Mouse (Mus musculus) kidney, adult 2 months (tissue): ENCODE results near the gene Clpb. TPM values are rescaled to one million over a fixed set of nuclear protein-coding genes. Genes with fewer than 3 reads are reported as not detected.

ENCODE experiments used
- DNase-seq: peaks from one replicate; pipeline ENCODE4 v3.0.0; 2021
- H3K27ac ChIP-seq: fragments of 200-500 bp; 2 replicates; pipeline ENCODE4 v1.5.1; 2012; ENCODE audit warnings: low read depth, low read length, control low read depth, inconsistent platforms; ENCODE audit not compliant: insufficient read depth
- H3K27me3 ChIP-seq: fragments of 200-500 bp; replicated peaks from 2 replicates; pipeline ENCODE4 v1.6.1; 2012; ENCODE audit warnings: mild to moderate bottlenecking, moderate library complexity, low read length, inconsistent platforms; ENCODE audit not compliant: control insufficient read depth, insufficient read depth
- H3K36me3 ChIP-seq: fragments of 200-500 bp; 2 replicates; pipeline ENCODE4 v1.6.1; 2012; ENCODE audit warnings: mild to moderate bottlenecking, moderate library complexity, low read length, inconsistent platforms; ENCODE audit not compliant: control insufficient read depth, insufficient read depth
- H3K4me1 ChIP-seq: fragments of 200-500 bp; 2 replicates; pipeline ENCODE4 v1.6.1; 2011; ENCODE audit warnings: low read length; ENCODE audit not compliant: control insufficient read depth, insufficient read depth
- H3K4me3 ChIP-seq: fragments of 200-500 bp; 2 replicates; pipeline ENCODE4 v1.5.1; 2011; ENCODE audit warnings: mild to moderate bottlenecking, low read depth, low read length, control low read depth; ENCODE audit not compliant: insufficient read depth
- CTCF ChIP-seq: fragments of 200-500 bp; conservative IDR thresholded peaks from 2 replicates; pipeline ENCODE4 v1.5.1; 2011; ENCODE audit warnings: low read depth, mild to moderate bottlenecking, control low read depth, low read length, moderate library complexity, mixed read lengths; ENCODE audit not compliant: insufficient read depth, insufficient read length
- POLR2A ChIP-seq: fragments of 200-500 bp; IDR thresholded peaks from one replicate; pipeline ENCODE4 v1.6.1; 2011; ENCODE audit warnings: low read depth, low read length, control low read depth
- WGBS: fragments of 180-500 bp; shearing (Covaris S2); methylation state at CpG from one replicate; pipeline ENCODE4 v1.1.7; 2018; 5-methylcytosine and 5-hydroxymethylcytosine counted together
- polyA plus RNA-seq: library from polyadenylated mRNA; depleted of rRNA; stranded (reverse); fragments of >200 nt; gene quantifications from 2 replicates; pipeline ENCODE4 v1.2.3, GENCODE M21; 2012

The Clpb gene
- polyA plus RNA-seq, 1 experiment = 84.9 TPM

- 64% methylated on average over 6 of the region's 6 CpGs for WGBS
- DNase-seq = no peak
- H3K36me3 ChIP-seq = no peaks in the 10 kb centered on the region
- no peak overlapping the region for H3K4me3 ChIP-seq
- TF ChIP-seq CTCF = no peak
- TF ChIP-seq POLR2A = no peak
- no peak overlapping the region for H3K27ac ChIP-seq
- H3K4me1 ChIP-seq = no peaks in the 10 kb centered on the region; the same call in 1 of the 2 replicates
- no peaks in the 10 kb centered on the region for H3K27me3 ChIP-seq
Measured at GRCm38 (mm10) chr7:101676033-101676761, 12.8 kb downstream of the Clpb start.

- Histone ChIP-seq H3K27me3 (no peaks in the 10 kb centered on the region), H3K36me3 (no peaks in the 10 kb centered on the region), H3K4me1 (no peaks in the 10 kb centered on the region; the same call in 1 of the 2 replicates), H3K4me3 (no peak overlapping the region), H3K27ac (no peak overlapping the region)
- WGBS = 73% methylated on average over 3 of the region's 3 CpGs
- TF ChIP-seq CTCF (no peak), POLR2A (no peak)
- DNase-seq = no peak
Measured at GRCm38 (mm10) chr7:101676762-101677308, 13.4 kb downstream of the Clpb start.

GRCm38 (mm10) chr7:101679591-101679990 is 16.2 kb downstream of the Clpb start:
- no peak overlapping the region for H3K27ac ChIP-seq
- 20% methylated on average over 7 of the region's 7 CpGs for WGBS
- peak; percentile 80 for DNase-seq
- H3K4me1 ChIP-seq = no peaks in the 10 kb centered on the region; the same call in 1 of the 2 replicates
- no peak for TF ChIP-seq POLR2A
- peak; percentile 82 for TF ChIP-seq CTCF
- no peaks in the 10 kb centered on the region for H3K27me3 ChIP-seq
- H3K36me3 ChIP-seq = no peaks in the 10 kb centered on the region
- no peak overlapping the region for H3K4me3 ChIP-seq

GRCm38 (mm10) chr7:101680961-101681360 is 17.5 kb downstream of the Clpb start:
- H3K36me3 ChIP-seq = no peaks in the 10 kb centered on the region
- no peak overlapping the region for H3K27ac ChIP-seq
- DNase-seq = no peak
- WGBS = 86% methylated on average over 3 of the region's 3 CpGs
- no peak overlapping the region for H3K4me3 ChIP-seq
- H3K27me3 ChIP-seq = no peaks in the 10 kb centered on the region
- H3K4me1 ChIP-seq = no peaks in the 10 kb centered on the region; the same call in 1 of the 2 replicates
- TF ChIP-seq POLR2A = no peak
- no peak for TF ChIP-seq CTCF

- Histone ChIP-seq H3K4me3 (no peak overlapping the region), H3K4me1 (no peaks in the 10 kb centered on the region; the same call in 1 of the 2 replicates), H3K27ac (no peak overlapping the region), H3K36me3 (no peaks in the 10 kb centered on the region), H3K27me3 (no peaks in the 10 kb centered on the region)
- no peak for DNase-seq
- TF ChIP-seq CTCF = no peak
- TF ChIP-seq POLR2A = no peak
- WGBS = 83% methylated on average over 6 of the region's 6 CpGs
Measured at GRCm38 (mm10) chr7:101681565-101682071, 18.2 kb downstream of the Clpb start.

GRCm38 (mm10) chr7:101682886-101683285 is 19.5 kb downstream of the Clpb start:
- peak; percentile 23 for DNase-seq
- WGBS = 43% methylated on average over 5 of the region's 5 CpGs
- Histone ChIP-seq H3K27ac (no peak overlapping the region), H3K36me3 (no peaks in the 10 kb centered on the region; the same call in 1 of the 2 replicates), H3K4me3 (no peak overlapping the region), H3K4me1 (no peaks in the 10 kb centered on the region; the same call in 1 of the 2 replicates), H3K27me3 (no peaks in the 10 kb centered on the region)
- TF ChIP-seq CTCF (no peak), POLR2A (no peak)
